Mouse (Mus musculus): ENCODE measurements at regions not wholly inside any gene's neighbourhood (a gene's known extent, or its start where the extent isn't known, plus 50 kb on each side); places are given as distances from the start of the nearest gene placed in this dataset.

DNA sequence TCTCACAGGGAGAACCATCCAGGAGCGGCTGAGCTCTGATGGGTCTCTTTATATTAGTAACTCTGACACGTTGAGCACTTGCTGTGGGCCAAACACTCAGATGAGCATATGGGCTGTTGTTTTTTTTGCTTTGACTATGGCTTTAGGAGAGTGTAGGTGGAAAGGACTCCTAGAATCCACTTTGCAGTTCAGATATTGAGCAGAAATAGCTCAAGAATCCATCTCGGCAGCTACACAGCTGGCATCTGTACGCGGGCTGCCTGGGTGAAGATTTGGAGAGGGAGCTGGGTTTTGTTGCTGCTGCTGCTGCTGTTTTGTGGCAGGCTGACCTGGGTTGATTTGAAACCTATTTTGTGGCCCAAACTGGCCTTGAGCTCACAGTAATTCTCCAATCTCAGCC, 281.0 kb downstream of the Rps24 start:
- TF ChIP-seq POLR2A (IDR thresholded peaks at IDR 0.05; ENCODE audit: borderline replicate concordance, extremely low read depth, insufficient read depth, insufficient read length, poor library complexity, severe bottlenecking), result no peak
- no peak for TF ChIP-seq CTCF (IDR thresholded peaks at IDR 0.05; ENCODE audit: borderline replicate concordance, extremely low read depth, insufficient read depth, insufficient read length)

All from brain, embryonic 14.5 days (tissue).